Mouse (Mus musculus): ENCODE measurements around the gene Slc35e3.
"Not testable (repeated sequence)": the region's sequence is repeated elsewhere in the genome, so short reads cannot be mapped to it uniquely, and the experiment has no call there.

The Slc35e3 gene

DNA sequence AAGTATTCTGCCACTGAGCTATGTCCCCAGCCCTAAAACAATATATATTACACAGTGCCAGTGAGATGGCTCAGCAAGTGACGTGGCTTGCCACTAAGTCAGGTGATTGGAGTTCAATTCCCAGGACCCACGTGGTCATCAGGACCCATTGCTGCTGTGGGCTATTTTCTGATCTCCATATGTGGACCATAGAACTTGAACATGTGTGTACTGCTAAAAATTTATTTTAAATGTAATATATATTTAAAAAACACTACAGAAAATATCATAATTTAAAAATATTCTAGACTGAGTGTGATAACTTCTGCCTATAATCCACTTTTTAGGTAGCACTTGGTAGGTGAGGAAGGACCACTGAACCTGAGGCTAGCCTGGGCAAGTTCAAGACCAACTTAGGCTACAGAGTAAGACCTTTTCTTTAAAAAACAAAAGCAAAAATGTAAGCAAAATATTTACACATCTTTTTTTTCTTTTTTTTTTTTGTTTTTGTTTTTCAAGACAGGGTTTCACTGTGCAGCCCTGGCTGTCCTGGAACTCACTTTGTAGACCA is 16.2 kb upstream of the Slc35e3 start:
- no peak for DNase-seq (ENCODE audit: low spot score)

DNA sequence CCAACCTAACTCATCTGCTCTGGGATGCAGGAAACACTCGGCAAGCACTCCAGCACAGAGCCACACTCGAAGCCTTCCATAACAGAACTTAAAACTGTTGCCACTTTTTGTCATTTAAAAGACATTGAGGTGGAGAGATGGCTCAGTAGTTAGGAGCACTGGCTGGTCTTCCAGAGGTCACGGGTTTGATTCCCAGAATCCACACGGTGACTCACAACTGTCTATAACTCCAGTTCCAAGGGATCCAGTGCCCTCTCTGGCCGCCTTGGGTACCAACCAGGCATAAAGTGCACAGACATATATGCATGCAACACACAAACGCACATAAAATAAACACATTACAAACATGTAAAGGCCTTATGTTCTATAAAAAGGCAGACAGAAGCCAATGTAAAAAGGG is 15.4 kb upstream of the Slc35e3 start:
- no peak for DNase-seq (ENCODE audit: low spot score)

DNA sequence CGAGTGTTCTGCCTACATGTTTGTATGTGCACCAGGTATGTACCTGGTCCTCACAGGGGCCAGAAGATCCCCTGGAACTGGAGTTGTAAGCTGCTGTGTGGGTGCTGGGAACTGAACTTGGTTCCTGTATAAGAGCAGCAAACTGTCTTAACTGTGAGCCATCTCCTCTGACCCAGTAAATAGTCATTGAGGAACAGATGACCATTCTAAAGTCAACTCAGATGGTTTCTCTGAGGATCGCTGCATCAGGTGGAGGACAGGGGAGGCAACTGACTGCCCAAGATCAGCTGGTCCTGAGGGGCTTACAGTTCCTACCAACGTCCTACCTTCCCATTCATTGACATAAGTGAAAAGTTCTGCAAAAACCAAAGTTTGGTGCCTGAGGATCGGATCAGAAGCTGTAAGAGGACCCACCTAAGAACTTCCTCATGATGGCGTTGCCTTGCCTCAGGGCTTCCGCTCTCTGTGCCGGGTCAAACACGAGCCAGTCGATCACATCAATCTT is 14.7 kb upstream of the Slc35e3 start:
- no peak for DNase-seq (ENCODE audit: low spot score)

DNA sequence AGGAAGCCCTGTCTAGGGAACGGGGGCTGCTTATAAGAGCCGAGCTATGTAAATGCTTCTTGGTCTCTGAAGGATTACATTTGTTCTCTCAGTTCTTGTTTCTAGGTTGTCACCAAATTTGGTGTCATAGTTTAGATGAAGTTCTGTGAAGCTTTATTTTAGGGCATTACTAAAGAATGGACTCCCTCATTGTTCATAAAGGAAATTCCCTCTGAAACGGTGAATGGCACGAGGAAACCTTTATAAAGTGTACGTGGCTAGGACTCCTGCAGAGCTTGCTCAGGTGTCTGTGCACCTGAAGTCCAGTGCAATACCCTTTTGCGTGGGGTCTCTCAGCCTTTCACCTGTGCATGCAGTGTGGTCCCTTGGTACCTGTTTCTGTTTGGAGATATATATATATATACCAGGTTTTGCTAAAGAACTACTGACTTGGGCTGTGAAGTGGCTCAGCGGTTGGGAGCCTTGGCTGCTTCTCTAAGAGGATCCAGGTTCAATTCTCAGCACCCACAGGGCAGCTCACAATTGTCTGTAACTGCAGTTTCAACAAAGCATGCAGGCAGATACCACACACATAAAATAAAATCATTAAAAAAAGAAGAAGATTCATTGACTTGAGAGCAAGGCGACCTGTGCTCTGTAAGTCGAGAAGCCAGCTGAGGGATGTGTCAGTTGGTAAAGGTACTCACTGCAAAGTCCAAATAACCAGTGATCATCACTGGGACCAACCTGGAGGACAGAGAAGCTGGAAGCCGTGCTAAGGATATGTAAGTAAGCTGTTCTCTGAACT is 13.9 kb upstream of the Slc35e3 start:
- DNase-seq (ENCODE audit: low spot score): no peak

DNA sequence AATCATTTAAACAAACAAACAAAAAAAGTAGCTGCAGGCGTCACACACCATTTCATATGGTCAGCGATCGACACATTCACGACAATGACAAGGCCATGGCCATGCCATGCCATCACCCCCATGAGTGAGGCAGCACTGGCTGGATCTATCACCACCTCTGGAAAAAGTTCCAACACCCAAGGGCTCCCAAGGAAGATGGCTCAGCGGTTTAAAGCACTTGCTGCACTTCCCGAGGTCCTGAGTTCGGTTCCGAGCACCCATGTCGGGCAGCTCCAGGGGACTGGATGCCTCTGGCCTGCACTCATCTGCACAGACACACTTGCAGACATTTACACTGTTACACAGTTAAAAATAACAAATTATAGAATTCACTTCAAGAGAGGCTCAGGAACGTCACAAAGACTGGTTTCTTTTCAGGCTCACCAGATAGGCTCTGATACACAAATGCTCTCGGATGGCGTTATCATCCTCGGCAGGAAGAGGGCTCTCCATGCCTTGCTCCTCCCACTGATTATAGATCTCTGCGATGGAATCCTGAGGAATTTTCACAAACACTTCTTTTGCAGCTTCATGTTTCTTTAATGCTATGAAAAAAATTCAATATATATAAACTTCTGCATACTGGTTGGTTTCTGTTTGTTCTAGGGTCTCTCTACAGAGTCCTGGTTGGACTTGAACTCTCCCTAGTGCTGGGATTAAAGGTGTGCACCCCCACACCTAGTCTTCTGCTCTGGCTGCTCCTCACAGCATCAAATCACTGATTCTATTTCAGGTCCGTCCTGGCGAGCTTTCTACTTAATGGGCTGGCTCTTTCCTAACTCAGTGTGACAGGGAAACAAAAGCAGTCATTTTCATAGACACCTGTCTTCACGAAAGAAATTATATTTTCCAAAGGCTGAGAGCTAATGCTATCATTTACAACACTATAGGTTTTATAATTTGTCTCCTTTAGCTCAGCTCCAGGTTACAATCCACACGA is 12.9 kb upstream of the Slc35e3 start:
- DNase-seq (ENCODE audit: low spot score): no peak

DNA sequence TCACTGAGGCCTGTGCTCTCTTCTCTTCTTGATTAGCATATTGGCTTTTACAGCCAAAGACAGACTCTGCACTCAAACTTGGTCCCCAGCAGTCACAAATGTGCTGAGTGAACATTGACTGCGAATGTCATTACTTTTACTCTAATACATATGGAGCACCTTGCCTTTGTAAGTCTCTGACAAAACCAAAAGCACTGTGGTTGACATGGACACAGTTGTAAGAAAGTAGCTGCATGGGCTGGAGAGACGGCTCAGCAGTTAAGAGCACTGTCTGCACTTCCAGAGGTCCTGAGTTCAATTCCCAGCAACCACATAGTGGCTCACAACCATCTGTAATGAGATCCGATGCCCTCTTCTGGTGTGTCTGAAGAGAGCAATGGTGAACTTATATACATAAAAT is 12.2 kb upstream of the Slc35e3 start:
- not testable (repeated sequence) for DNase-seq (ENCODE audit: low spot score)

DNA sequence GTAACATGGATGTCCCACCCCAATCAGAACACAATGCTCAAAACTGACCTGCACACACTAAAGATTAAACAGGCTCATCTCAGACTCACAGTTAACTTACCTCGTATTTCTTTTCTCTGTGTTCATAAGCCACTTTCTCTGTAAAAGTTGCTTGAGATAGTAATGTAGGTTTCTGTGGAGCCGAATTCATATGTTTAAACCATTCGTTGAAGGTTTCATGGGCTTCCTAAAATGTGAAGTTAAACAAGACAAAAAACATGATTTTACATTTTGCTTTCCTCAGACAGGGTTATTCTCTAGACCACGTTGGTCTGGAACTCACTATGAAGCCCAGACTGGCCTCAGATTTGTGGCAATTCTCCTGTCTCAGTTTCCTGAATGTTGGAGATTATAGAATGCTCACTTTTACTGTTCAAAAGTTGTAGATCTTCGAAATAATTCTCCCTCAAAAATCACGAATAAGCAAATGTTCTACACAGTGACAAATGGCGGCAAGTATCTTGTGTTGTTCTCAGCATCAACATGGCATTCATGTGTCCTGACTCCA is 11.7 kb upstream of the Slc35e3 start:
- no peak for DNase-seq (ENCODE audit: low spot score)

DNA sequence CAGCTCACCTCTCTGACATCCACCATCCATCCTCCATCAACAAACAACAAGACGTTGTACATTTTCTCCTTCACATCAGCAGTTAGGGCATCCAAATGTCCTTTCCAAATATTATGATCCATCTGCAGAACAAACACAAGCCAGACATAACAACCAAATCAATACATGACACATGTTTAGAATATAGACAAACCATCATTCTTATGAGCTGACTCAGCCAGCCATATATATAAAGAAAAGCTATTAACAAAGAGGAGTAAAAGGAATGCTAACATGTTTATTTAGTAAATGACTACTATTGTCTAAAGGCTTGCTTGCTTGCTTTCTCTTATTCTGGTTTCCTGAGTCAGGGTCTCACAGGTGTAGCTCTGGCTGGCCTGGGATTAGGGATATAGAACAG is 11.1 kb upstream of the Slc35e3 start:
- DNase-seq (ENCODE audit: low spot score): no peak

DNA sequence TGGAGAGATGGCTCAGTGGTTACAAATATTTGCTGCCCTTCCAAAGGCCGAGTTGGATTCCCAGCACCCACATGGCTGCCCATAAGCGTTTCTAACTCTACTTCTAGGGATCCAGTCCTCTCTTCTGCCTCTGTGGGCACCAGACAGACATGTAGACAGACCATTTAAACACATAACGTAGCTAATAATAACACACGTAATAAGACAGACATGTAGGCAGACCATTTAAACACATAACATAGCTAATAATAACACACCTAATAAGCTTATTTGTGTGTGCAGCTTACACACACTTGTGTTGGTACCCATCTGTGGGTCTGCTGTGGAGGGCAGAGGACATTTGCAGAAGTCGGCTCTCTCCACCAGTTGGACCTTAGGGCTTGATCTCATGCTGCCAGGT is 10.6 kb upstream of the Slc35e3 start:
- no peak for DNase-seq (ENCODE audit: low spot score)

DNA sequence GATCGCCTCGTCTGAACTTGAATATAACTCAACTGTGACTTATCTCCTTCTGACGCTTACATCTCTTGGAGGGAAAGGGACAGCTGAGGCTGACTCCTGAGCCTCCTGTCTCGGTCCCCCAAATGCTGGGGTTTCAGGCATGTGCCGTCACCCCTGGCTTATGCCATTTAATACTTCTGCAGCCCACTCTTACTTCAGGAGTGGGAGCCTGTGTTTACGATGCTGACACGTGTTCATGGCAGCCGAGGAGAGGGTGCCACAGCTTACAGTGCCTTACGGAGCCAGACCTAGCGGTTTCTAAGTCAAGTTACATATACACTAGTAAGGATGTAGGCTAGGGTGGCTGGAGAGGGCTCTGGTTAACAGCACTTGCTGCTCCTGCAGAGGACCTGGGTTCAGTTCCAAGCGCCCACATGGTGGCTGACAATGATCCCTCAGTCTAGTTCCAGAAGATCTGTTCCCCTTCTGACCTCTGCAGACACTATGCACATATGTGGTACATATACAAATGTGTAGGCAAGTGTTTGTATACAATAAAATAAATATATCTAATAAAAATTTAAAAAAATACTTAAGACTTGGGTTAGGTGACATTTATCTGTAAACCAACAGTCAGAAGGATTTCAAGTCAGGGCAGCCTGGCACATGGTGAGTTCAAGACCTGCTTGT is 9.8 kb upstream of the Slc35e3 start:
- no peak for DNase-seq (ENCODE audit: low spot score)

DNA sequence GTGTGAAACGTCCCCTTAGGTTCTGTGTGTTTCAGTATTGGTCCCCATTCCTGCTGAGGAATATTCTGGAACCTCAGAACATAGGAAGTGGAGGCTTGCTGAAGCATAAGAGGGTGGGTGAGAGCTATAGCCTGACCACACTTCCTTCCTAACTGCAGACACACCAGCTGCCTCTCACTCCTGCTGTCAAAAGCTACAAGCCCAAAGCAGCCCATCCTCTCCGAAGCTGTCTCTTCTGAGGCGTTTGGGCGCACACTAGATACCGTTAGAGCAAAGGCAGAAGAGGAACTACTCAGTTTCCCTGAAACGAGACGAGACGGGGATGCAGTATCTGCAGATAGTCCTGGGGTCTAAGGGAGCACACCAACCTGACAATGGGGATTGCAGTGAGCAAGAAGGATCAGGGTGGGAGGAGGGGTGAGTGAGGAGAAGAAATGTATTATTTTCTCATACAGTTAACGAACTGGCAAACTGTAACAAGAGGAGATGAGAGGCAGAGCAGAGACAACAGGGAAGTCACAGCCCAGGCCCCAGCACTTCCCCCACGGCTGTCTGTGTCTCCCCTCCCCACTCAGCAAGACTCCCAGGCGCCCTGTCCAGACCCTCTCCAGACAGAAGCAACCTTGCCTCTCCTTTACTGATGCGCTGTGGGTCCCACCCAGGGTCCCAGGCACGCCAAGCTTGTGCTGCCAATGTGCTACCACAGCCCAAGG is 9.1 kb upstream of the Slc35e3 start:
- no peak for DNase-seq (ENCODE audit: low spot score)

DNA sequence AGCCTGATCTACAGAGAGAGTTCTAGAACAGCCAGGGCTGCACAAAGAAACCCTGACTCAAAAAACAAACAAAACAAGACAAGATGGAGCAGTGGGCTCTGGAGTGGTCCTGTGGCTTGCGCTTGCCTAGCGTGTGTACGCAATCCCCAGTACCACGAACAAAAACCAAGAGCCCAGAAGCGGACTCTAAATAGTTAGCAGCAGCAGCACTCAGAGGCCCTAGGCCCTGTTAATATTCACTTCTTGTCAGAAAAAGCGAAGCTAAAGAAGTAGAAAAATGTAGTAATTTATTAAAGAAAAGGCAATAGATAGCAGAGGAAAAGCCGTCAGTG is 8.4 kb upstream of the Slc35e3 start:
- no peak for DNase-seq (ENCODE audit: low spot score)

DNA sequence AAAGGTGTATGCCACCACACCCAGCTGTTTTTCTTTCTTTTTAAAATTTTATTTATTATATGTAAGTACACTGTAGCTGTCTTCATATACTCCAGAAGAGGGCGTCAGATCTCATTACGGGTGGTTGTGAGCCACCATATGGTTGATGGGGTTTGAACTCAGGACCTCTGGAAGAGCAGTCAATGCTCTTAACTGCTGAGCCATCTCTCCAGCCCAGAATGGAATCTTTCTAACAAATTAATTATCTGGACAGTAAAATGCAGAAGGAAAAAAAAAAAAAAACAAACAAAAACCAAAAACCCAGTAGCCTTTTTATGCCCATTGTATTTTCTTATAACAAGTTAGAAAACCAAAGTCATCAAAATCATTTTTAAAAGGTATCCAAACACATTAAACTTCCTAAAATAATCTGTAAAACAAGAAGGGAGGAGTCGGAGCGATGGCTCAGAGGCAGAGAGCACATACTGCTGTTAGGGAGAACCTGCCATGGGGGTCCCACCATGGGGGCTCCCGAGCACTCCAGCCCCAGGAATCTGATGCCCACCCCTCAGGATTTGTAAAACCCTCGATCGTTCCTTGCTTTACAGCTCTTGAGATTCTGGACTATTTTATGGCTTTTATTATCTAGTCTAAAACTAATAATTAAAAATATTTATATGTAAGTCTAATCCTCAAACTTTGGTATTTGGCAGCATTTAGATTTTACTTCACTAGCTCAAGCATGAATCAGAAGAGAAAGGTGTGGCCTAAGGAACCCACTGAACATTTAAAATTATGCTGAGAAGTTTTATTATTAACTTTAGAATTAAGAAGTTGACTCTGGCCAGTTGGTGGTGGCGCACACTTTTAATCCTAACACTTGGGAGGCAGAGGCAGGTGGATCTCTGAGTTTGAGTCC is 7.8 kb upstream of the Slc35e3 start:
- no peak for DNase-seq (ENCODE audit: low spot score)

DNA sequence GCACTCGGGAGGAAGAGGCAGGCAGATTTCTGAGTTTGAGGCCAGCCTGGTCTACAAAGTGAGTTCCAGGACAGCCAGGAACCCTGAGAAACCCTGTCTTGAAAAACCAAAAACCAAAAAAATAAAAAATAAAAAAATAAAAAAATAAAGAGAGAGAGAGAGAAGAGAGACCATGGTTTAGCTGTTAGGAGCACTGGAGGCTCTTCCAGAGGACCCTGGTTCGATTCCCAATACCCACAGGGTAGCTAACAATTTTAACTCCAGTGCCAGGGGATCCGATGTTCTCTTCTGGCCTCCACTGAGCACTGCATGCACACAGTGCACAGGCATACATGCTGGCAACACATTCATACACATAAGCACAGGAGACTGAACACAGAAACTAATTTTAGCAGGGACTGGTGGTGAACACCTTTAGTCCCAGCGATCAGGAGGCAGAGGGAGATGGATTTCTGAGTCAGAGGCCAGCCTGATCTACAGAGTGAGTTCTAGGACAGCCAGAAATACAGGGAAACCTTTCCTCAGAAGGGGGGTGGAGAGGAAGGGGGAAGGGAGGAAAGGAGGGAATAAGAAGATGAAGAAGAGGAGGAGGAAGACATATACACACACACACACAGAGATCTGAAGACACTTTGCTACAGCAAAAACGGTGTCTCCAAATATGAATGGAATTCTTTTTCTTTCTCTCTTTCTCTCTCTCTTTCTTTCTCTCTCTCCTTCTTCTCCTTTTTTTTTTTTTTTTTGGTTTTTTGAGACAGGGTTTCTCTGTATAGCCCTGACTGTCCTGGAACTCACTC is 6.9 kb upstream of the Slc35e3 start:
- DNase-seq (ENCODE audit: low spot score): no peak

DNA sequence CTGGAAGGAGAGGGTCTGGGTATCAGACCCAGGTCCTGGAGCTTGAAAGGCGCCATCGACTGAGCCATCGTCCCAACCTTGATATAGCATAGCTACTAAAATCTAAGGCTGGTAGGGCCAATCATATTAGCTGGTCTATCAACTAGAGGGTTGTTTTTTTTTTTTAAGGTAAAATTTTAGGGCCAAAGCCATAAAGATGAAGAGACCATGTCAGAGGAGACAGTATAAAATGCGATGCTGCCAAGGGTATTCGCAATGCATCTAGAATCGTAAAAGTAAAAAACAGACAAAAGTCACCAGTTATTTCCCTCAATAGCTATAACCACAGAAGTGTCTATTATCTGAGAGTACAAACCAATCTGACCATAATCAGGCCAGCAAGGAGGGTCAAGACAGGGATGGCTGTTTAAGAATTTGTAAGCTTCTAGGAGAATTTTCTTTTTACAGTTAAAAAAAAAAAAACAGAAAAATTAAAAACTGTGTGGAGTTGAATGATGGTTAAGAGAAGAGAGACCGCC is 6.2 kb upstream of the Slc35e3 start:
- no peak for DNase-seq (ENCODE audit: low spot score)

DNA sequence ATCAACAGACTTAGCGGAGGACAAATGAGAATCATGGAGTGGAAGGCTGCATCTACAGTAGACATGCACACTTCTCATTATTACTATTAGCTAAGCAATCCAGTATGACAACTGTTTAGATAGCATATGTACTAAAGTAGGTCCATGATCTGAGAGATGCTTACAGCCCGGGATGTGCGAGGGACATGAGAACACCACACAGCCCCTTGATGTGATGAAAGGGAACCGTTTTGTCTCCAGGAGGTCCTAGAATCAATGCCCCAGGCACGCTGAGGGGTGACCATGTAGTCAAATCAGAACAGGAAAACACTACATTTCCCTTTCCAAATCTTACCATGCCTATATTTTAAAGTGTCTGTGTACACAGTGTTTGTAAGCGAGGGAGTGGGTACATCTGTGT is 5.6 kb upstream of the Slc35e3 start:
- no peak for DNase-seq (ENCODE audit: low spot score)

DNA sequence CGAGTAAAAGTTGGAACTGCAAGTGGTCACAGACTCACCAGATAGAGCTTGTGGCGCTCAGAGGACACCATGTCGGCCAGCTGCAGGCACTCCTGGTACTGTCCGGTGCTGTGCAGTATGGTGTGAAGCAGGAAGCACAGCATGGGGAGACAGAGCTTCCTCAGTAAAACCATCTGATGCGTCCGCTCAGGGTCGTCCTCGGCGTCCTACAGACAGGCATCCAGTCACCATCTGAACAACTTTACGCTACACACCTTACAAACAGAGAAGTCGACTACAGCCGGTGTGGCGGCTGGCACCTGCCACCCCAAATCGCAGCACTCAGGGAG is 5.1 kb upstream of the Slc35e3 start:
- DNase-seq (ENCODE audit: low spot score): no peak

DNA sequence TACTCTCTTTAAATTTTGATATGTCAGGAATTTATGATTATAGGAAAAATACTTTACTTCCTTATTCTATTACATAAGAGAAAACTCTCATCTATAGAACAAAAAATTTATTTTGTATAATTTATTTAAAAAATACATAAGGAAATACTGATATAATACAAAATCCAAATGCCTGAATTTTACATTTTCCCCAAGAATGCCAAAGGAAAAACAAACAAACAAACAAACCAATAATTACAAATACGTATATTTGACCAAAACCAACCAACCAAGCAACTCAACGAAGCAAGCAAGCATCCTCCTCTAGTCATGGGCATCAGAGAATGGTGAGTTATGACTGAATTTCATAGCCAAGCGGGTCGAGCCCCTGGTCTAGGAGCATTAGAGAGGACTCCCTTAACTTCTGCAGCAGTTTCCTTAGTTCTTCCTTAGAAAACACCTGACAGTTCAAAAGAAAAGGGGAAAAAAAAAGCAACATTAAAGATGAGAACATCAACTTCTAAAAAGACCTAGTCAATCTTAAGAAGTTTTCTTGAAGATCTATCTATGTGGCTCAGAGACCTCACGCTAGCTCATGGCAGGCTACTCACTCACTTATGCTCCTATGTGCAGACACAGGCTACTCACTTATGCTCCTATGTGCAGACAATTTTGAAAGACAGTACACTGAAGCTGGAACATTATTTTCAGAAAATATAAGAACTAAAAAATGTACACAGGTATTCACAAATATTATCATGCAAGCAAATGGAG is 4.5 kb upstream of the Slc35e3 start:
- no peak for DNase-seq (ENCODE audit: low spot score)
